Mouse (Mus musculus): ENCODE measurements around the gene Gm17334.

- TF ChIP-seq POLR2A (IDR thresholded peaks at IDR 0.05; ENCODE audit: low read depth, low read length) (no peak), CTCF (conservative IDR thresholded peaks at IDR 0.05; ENCODE audit: insufficient read depth, insufficient read length, low read depth, low read length) (no peak)
These were observed 46.5 kb upstream of the Gm17334 start for GRCm38 (mm10) chr11:53819511-53819910.

Measured in kidney, adult 2 months (tissue).